Mouse (Mus musculus) limb, embryonic 15.5 days (tissue): ENCODE measurements around the gene Psg16. TPM values are rescaled to one million over a fixed set of nuclear protein-coding genes. Genes with fewer than 3 reads are reported as not detected.

Experiments
- ATAC-seq: fragments of 200-750 bp; cut with Nextera tagmentation; 2 replicates; pipeline ENCODE4 v1.8.0; 2017; ENCODE audit warnings: low read depth, moderate TSS enrichment; ENCODE audit not compliant: insufficient number of reproducible peaks, low FRiP score, low TSS enrichment
- H3K27ac ChIP-seq: fragments of 300-500 bp; sonication (generic); 2 replicates; pipeline ENCODE4 v1.5.1; 2015; ENCODE audit warnings: moderate library complexity, mild to moderate bottlenecking, inconsistent platforms
- H3K27me3 ChIP-seq: fragments of 300-500 bp; sonication (generic); 2 replicates; pipeline ENCODE4 v1.6.1; 2015; ENCODE audit warnings: inconsistent platforms
- H3K36me3 ChIP-seq: fragments of 300-500 bp; sonication (generic); 2 replicates; pipeline ENCODE4 v1.6.1; 2015; ENCODE audit warnings: inconsistent platforms
- H3K4me1 ChIP-seq: fragments of 300-500 bp; sonication (generic); 2 replicates; pipeline ENCODE4 v1.6.1; 2015; ENCODE audit warnings: inconsistent platforms
- H3K4me2 ChIP-seq: fragments of 300-500 bp; sonication (generic); 2 replicates; pipeline ENCODE4 v1.6.1; 2015; ENCODE audit warnings: mild to moderate bottlenecking, inconsistent platforms
- H3K4me3 ChIP-seq: fragments of 300-500 bp; sonication (generic); 2 replicates; pipeline ENCODE4 v1.5.1; 2015; ENCODE audit warnings: mild to moderate bottlenecking, inconsistent platforms
- H3K9ac ChIP-seq: fragments of 300-500 bp; sonication (generic); 2 replicates; pipeline ENCODE4 v1.6.1; 2015; ENCODE audit warnings: inconsistent platforms
- H3K9me3 ChIP-seq: fragments of 300-500 bp; sonication (generic); 2 replicates; pipeline ENCODE4 v1.6.1; 2016; ENCODE audit warnings: inconsistent platforms
- WGBS: fragments of 180-500 bp; shearing (Covaris S2); methylation state at CpG from one replicate; pipeline ENCODE4 v1.1.7; 2015; 5-methylcytosine and 5-hydroxymethylcytosine counted together
- polyA plus RNA-seq: library from polyadenylated mRNA; unstranded; fragments of >200 nt; fragmentation: Nextera tagmentation; extraction: Ambion mirVana; gene quantifications from 2 replicates; pipeline ENCODE4 v1.2.1, GENCODE M21; 2015

Gene Psg16
- polyA plus RNA-seq = 0.17 and 0.20 TPM in 2 replicates

GRCm38 (mm10) chr7:17073904-17074615, at the start of gene Psg16:
Gene Psg16, plus strand, starts transcription at chr7:17074040.
- H3K9me3 ChIP-seq = no peaks in the 10 kb centered on the region
- H3K36me3 ChIP-seq = no peaks in the 10 kb centered on the region
- no peak for ATAC-seq
- H3K9ac ChIP-seq = no peak within 1 kb of the TSS
- H3K4me1 ChIP-seq = no peaks in the 10 kb centered on the region
- WGBS = 65% methylated on average over 23 of the region's 23 CpGs
- H3K4me3 ChIP-seq = no peak within 1 kb of the TSS
- H3K27me3 ChIP-seq = no peaks in the 10 kb centered on the region
- no peak within 1 kb of the TSS for H3K27ac ChIP-seq
- no peak within 1 kb of the TSS for H3K4me2 ChIP-seq

- Histone ChIP-seq H3K9ac (no peak overlapping the region), H3K9me3 (no peaks in the 10 kb centered on the region), H3K4me3 (no peak overlapping the region), H3K4me1 (peaks cover 39% of the 10 kb centered on the region), H3K36me3 (peaks cover 54% of the 10 kb centered on the region), H3K4me2 (0 out of 2 replicates have a peak overlapping the region, but pooled peaks have one; percentile 30), H3K27me3 (no peaks in the 10 kb centered on the region), H3K27ac (peak overlapping the region; percentile 40)
- 72% methylated on average over 6 of the region's 6 CpGs for WGBS
- ATAC-seq = no peak
Measured at GRCm38 (mm10) chr7:17024141-17024540, 49.7 kb upstream of the Psg16 start.

GRCm38 (mm10) chr7:17024814-17025504, 48.9 kb upstream of the Psg16 start:
- H3K27me3 ChIP-seq = no peaks in the 10 kb centered on the region
- peak overlapping the region; percentile 7; the same call in 1 of the 2 replicates for H3K4me3 ChIP-seq
- H3K27ac ChIP-seq = peak overlapping the region; percentile 79
- 34% methylated on average over 10 of the region's 10 CpGs for WGBS
- H3K4me1 ChIP-seq = peaks cover 39% of the 10 kb centered on the region
- H3K9ac ChIP-seq = 0 out of 2 replicates have a peak overlapping the region, but pooled peaks have one; percentile 2
- no peaks in the 10 kb centered on the region for H3K9me3 ChIP-seq
- ATAC-seq = no peak
- peak overlapping the region; percentile 30; the same call in 1 of the 2 replicates for H3K4me2 ChIP-seq
- H3K36me3 ChIP-seq = peaks cover 46% of the 10 kb centered on the region

GRCm38 (mm10) chr7:17025505-17025894, 48.3 kb upstream of the Psg16 start:
- no peak overlapping the region; the same call in 1 of the 2 replicates for H3K4me3 ChIP-seq
- no peaks in the 10 kb centered on the region for H3K27me3 ChIP-seq
- 46% methylated on average over 4 of the region's 4 CpGs for WGBS
- peaks cover 39% of the 10 kb centered on the region for H3K4me1 ChIP-seq
- H3K36me3 ChIP-seq = peaks cover 42% of the 10 kb centered on the region
- 0 out of 2 replicates have a peak overlapping the region, but pooled peaks have one; percentile 2 for H3K9ac ChIP-seq
- no peaks in the 10 kb centered on the region for H3K9me3 ChIP-seq
- peak overlapping the region; percentile 30; the same call in 1 of the 2 replicates for H3K4me2 ChIP-seq
- ATAC-seq = no peak
- H3K27ac ChIP-seq = peak overlapping the region; percentile 79

- no peaks in the 10 kb centered on the region for H3K27me3 ChIP-seq
- H3K4me2 ChIP-seq = peak overlapping the region; percentile 66
- no peak overlapping the region for H3K27ac ChIP-seq
- peak overlapping the region; percentile 80 for H3K4me3 ChIP-seq
- ATAC-seq = no peak
- peaks cover 39% of the 10 kb centered on the region for H3K4me1 ChIP-seq
- H3K9me3 ChIP-seq = no peaks in the 10 kb centered on the region
- H3K9ac ChIP-seq = no peak overlapping the region
- WGBS = 51% methylated on average over 9 of the region's 9 CpGs
- peaks cover 41% of the 10 kb centered on the region for H3K36me3 ChIP-seq
Measured at GRCm38 (mm10) chr7:17025896-17026622, 47.8 kb upstream of the Psg16 start.

GRCm38 (mm10) chr7:17026710-17027587, 46.9 kb upstream of the Psg16 start:
- ATAC-seq = peak; percentile 37
- WGBS = 5% methylated on average over 24 of the region's 24 CpGs
- peak overlapping the region; percentile 80 for H3K4me3 ChIP-seq
- H3K27ac ChIP-seq = peak overlapping the region; percentile 85
- H3K36me3 ChIP-seq = peaks cover 41% of the 10 kb centered on the region
- H3K9ac ChIP-seq = peak overlapping the region; percentile 78
- H3K4me1 ChIP-seq = peaks cover 39% of the 10 kb centered on the region
- H3K4me2 ChIP-seq = peak overlapping the region; percentile 66
- H3K9me3 ChIP-seq = no peaks in the 10 kb centered on the region
- no peaks in the 10 kb centered on the region for H3K27me3 ChIP-seq

GRCm38 (mm10) chr7:17027588-17028343, 46.1 kb upstream of the Psg16 start, which contains the start of gene Ppp5c:
Gene Ppp5c, minus strand, starts transcription at chr7:17027924.
- Histone ChIP-seq H3K9ac (peak within 1 kb of the TSS; percentile 78), H3K4me2 (peak within 1 kb of the TSS; percentile 66), H3K36me3 (peaks cover 41% of the 10 kb centered on the region), H3K4me1 (peaks cover 39% of the 10 kb centered on the region), H3K9me3 (no peaks in the 10 kb centered on the region), H3K4me3 (peak within 1 kb of the TSS; percentile 80), H3K27ac (peak within 1 kb of the TSS; percentile 85), H3K27me3 (no peaks in the 10 kb centered on the region)
- WGBS = under 1% methylated on average over 53 of the region's 58 CpGs
- ATAC-seq = peak; percentile 73

- 73% methylated on average over 7 of the region's 7 CpGs for WGBS
- H3K27ac ChIP-seq = peak overlapping the region; percentile 47; the same call in 1 of the 2 replicates
- H3K27me3 ChIP-seq = no peaks in the 10 kb centered on the region
- peaks cover 32% of the 10 kb centered on the region for H3K4me1 ChIP-seq
- no peak overlapping the region for H3K4me2 ChIP-seq
- no peak overlapping the region for H3K4me3 ChIP-seq
- no peak overlapping the region for H3K9ac ChIP-seq
- H3K36me3 ChIP-seq = peaks cover 41% of the 10 kb centered on the region
- H3K9me3 ChIP-seq = no peaks in the 10 kb centered on the region
- no peak for ATAC-seq
Measured at GRCm38 (mm10) chr7:17028923-17029322, 44.9 kb upstream of the Psg16 start.

- H3K4me2 ChIP-seq = no peak overlapping the region
- ATAC-seq = no peak
- no peaks in the 10 kb centered on the region for H3K9me3 ChIP-seq
- 79% methylated on average over 7 of the region's 7 CpGs for WGBS
- H3K9ac ChIP-seq = no peak overlapping the region
- H3K27me3 ChIP-seq = no peaks in the 10 kb centered on the region
- peaks cover 47% of the 10 kb centered on the region for H3K36me3 ChIP-seq
- H3K27ac ChIP-seq = no peak overlapping the region
- no peak overlapping the region for H3K4me3 ChIP-seq
- peaks cover 19% of the 10 kb centered on the region for H3K4me1 ChIP-seq
Measured at GRCm38 (mm10) chr7:17030239-17030638, 43.6 kb upstream of the Psg16 start.

GRCm38 (mm10) chr7:17038018-17038695, 35.7 kb upstream of the Psg16 start:
- H3K4me1 ChIP-seq = no peaks in the 10 kb centered on the region
- peaks cover 90% of the 10 kb centered on the region for H3K36me3 ChIP-seq
- no peaks in the 10 kb centered on the region for H3K9me3 ChIP-seq
- H3K27me3 ChIP-seq = no peaks in the 10 kb centered on the region
- H3K27ac ChIP-seq = no peak overlapping the region
- WGBS = 57% methylated on average over 9 of the region's 9 CpGs
- ATAC-seq = no peak
- no peak overlapping the region for H3K9ac ChIP-seq
- no peak overlapping the region for H3K4me3 ChIP-seq
- no peak overlapping the region for H3K4me2 ChIP-seq
